Mouse (Mus musculus): Measurements from ENCODE around the gene Sf1. TPM values are rescaled to one million over a fixed set of nuclear protein-coding genes. Genes with fewer than 3 reads are reported as not detected.

Sf1 gene
- total RNA-seq (2021) = 100 to 1,000 TPM; 141 to 286 TPM
- polyA plus RNA-seq (2012; rRNA removed) = 346 and 350 TPM in 2 replicates
- long read RNA-seq, full-length matches to known transcripts = 21 of 41 reads
- long read RNA-seq, partial matches to known transcripts = 8 of 41 reads
- long read RNA-seq, other reads (novel, unspliced or antisense) = 12 of 41 reads

- peak; percentile 100 for DNase-seq
Observed at GRCm38 (mm10) chr19:6363411-6364240, at the start of gene Sf1. Sf1 (plus strand) TSS chr19:6363690.

- no peak for DNase-seq
Observed at GRCm38 (mm10) chr19:6313796-6314195, 49.7 kb upstream of the Sf1 start.

GRCm38 (mm10) chr19:6314513-6314912 lies 49.0 kb upstream of the Sf1 start:
- DNase-seq = no peak

GRCm38 (mm10) chr19:6315573-6315972 lies 47.9 kb upstream of the Sf1 start:
- DNase-seq = no peak

GRCm38 (mm10) chr19:6318145-6318544 lies 45.3 kb upstream of the Sf1 start:
- DNase-seq = no peak

GRCm38 (mm10) chr19:6321358-6321757 lies 42.1 kb upstream of the Sf1 start:
- no peak for DNase-seq

GRCm38 (mm10) chr19:6321786-6322621 lies 41.5 kb upstream of the Sf1 start:
- peak; percentile 80 for DNase-seq

- peak; percentile 68 for DNase-seq
Observed at GRCm38 (mm10) chr19:6324751-6325150, 38.7 kb upstream of the Sf1 start.

- no peak for DNase-seq
Observed at GRCm38 (mm10) chr19:6331178-6331577, 32.3 kb upstream of the Sf1 start.

GRCm38 (mm10) chr19:6331719-6332516 lies 31.6 kb upstream of the Sf1 start:
- peak; percentile 77 for DNase-seq

- no peak for DNase-seq
Observed at GRCm38 (mm10) chr19:6333761-6334595, 29.5 kb upstream of the Sf1 start.

- DNase-seq = peak; percentile 95
Observed at GRCm38 (mm10) chr19:6334673-6335457, 28.6 kb upstream of the Sf1 start, which contains the start of gene Men1. Men1 (plus strand) TSS chr19:6334979.

- DNase-seq = peak; percentile 60
Observed at GRCm38 (mm10) chr19:6335458-6335827, 28.0 kb upstream of the Sf1 start.

GRCm38 (mm10) chr19:6336920-6337319 lies 26.6 kb upstream of the Sf1 start:
- DNase-seq = no peak

GRCm38 (mm10) chr19:6338171-6338570 lies 25.3 kb upstream of the Sf1 start:
- DNase-seq = no peak

- DNase-seq = no peak
Observed at GRCm38 (mm10) chr19:6338716-6339115, 24.8 kb upstream of the Sf1 start.

GRCm38 (mm10) chr19:6339191-6339590 lies 24.3 kb upstream of the Sf1 start:
- no peak for DNase-seq

GRCm38 (mm10) chr19:6339890-6340504 lies 23.5 kb upstream of the Sf1 start:
- no peak for DNase-seq

Data from adrenal gland, adult 2 months (tissue).